Mouse (Mus musculus): ENCODE results near the gene Retnla.

DNA sequence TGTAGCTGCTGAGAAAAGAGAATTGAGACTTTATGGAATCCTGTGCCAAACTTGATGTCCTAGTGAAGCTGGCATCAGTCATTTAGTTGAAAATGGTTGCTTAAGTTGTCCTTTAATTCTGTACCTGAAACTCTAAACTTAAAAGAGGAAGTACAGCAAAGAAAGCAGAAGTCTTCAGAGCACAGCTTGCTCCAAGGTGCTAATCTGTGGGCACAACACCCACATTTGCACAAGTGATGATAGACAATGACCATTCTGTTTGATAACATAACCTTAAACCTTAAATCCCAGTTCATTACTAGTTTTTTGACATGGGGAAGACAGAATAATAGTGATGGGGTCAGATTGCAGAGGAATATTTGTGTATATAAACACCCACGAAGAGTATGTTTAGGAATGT lies 26.3 kb downstream of the Retnla start:
- no peak for TF ChIP-seq CTCF (IDR thresholded peaks at IDR 0.05; ENCODE audit: borderline replicate concordance, insufficient read depth, low read length)
- no peak for TF ChIP-seq POLR2A (IDR thresholded peaks at IDR 0.05; ENCODE audit: low read depth, low read length)
